Mouse (Mus musculus): ENCODE measurements around the gene Raet1e. TPM values are rescaled to one million over a fixed set of nuclear protein-coding genes. Genes with fewer than 3 reads are reported as not detected.
"Not testable (repeated sequence)": the region's sequence is repeated elsewhere in the genome, so short reads cannot be mapped to it uniquely, and the experiment has no call there.

The Raet1e gene
- polyA plus RNA-seq, 1 experiment from 2014 or later, result 6.8 TPM

DNA sequence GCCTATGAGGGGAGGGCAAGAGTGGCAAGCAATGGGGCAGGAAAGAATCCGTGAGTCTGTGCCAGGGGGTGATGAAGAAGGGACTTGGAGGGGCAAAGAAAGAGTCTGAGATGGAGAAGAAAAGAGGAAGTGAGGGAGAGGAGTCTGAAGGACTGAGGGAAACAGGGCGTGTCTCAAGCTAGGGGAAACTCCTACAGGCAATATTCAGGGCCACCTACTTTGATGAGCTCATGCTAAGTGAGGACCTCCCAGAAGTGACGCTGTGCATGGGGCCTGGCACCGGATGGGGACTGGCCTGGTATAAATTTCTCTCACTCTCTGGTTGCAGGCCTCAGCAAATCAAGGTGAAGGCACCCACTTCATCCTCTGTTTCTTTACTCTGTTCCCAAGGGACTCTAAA, 148.1 kb downstream of the Raet1e start:
- ATAC-seq (replicated peaks; ENCODE audit: low FRiP score, low read depth) (no peak), DNase-seq (ENCODE audit: low spot score) (no peak)
- WGBS, result 38% methylated on average over 4 of the region's 4 CpGs

DNA sequence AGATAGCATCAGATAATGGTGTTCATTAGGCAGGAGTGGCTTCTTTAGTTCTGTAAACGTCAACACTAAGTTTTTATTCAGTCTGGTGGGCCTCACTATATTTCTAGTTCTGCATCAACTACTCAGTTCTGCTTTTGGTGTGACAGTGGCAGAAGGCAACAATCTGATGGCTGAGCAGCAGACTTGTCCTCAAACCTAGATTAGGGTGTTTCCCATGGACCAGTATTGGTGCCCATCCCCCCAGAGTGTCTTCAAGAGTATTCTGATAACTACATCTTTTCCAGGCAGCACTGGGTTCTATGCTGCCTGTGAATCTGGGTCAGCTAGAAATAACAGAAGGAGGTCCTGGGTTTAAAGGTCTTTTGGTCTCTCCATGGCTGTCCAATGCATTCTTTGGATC, 149.9 kb downstream of the Raet1e start:
- no peak for ATAC-seq (replicated peaks; ENCODE audit: low FRiP score, low read depth)
- Histone ChIP-seq H3K4me3 (replicated peaks; ENCODE audit: low read depth, low read length) (no peak overlapping the region), H3K36me3 (ENCODE audit: insufficient read depth, low read length) (no peaks in the 10 kb centered on the region), H3K9ac (ENCODE audit: low read depth, low read length) (no peak overlapping the region), H3K27ac (no peak overlapping the region), H3K27me3 (ENCODE audit: insufficient read depth, low read length) (no peaks in the 10 kb centered on the region), H3K9me3 (replicated peaks; ENCODE audit: low read length) (no peaks in the 10 kb centered on the region), H3K4me2 (ENCODE audit: low read length) (no peak overlapping the region), H3K4me1 (replicated peaks; ENCODE audit: insufficient read depth, low read length) (no peaks in the 10 kb centered on the region)
- TF ChIP-seq CTCF (IDR thresholded peaks at IDR 0.05; ENCODE audit: low read depth), result no peak
- 79% methylated on average over 1 of the region's 1 CpGs for WGBS
- DNase-seq (ENCODE audit: low spot score), result no peak

More for the DNA sequence above, 148.1 kb downstream of the Raet1e start:
- no peak overlapping the region for H3K4me2 ChIP-seq (ENCODE audit: low read length)
- no peak for TF ChIP-seq CTCF (IDR thresholded peaks at IDR 0.05; ENCODE audit: low read depth)
- H3K4me1 ChIP-seq (replicated peaks; ENCODE audit: insufficient read depth, low read length), result no peaks in the 10 kb centered on the region
- no peaks in the 10 kb centered on the region for H3K9me3 ChIP-seq (replicated peaks; ENCODE audit: low read length)
- H3K27me3 ChIP-seq (ENCODE audit: insufficient read depth, low read length), result no peaks in the 10 kb centered on the region
- no peak overlapping the region for H3K9ac ChIP-seq (ENCODE audit: low read depth, low read length)
- no peak overlapping the region for H3K4me3 ChIP-seq (replicated peaks; ENCODE audit: low read depth, low read length)
- H3K27ac ChIP-seq, result no peak overlapping the region
- H3K36me3 ChIP-seq (ENCODE audit: insufficient read depth, low read length), result no peaks in the 10 kb centered on the region

DNA sequence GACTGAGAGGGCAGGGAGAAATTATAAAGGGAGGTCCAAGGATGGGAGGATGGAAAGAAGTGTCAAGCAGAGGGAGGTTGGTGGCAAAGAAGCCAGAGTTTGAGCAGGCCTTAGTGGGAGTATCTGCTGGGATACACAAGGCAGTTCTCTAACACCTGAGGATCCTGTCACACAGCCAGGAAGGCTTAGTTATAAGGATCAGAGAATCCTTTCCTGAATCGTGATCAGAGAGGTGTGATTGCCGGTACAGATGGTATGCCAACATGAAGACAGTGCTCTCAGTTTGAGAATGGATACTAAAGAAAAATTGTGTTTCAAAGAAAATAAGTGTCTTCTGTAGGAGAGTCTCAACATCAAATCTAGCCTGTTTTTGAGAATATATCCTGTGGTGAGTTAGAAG, 164.5 kb downstream of the Raet1e start:
- H3K9me3 ChIP-seq (replicated peaks; ENCODE audit: low read length), result no peaks in the 10 kb centered on the region
- H3K27ac ChIP-seq, result no peak overlapping the region
- DNase-seq (ENCODE audit: low spot score) (no peak), ATAC-seq (replicated peaks; ENCODE audit: low FRiP score, low read depth) (no peak)
- no peak overlapping the region for H3K9ac ChIP-seq (ENCODE audit: low read depth, low read length)
- H3K36me3 ChIP-seq (ENCODE audit: insufficient read depth, low read length), result no peaks in the 10 kb centered on the region
- no peak overlapping the region for H3K4me2 ChIP-seq (ENCODE audit: low read length)
- H3K27me3 ChIP-seq (ENCODE audit: insufficient read depth, low read length), result no peaks in the 10 kb centered on the region
- TF ChIP-seq CTCF (IDR thresholded peaks at IDR 0.05; ENCODE audit: low read depth), result no peak
- H3K4me3 ChIP-seq (replicated peaks; ENCODE audit: low read depth, low read length), result no peak overlapping the region
- H3K4me1 ChIP-seq (replicated peaks; ENCODE audit: insufficient read depth, low read length), result no peaks in the 10 kb centered on the region
- WGBS, result 92% methylated on average over 2 of the region's 2 CpGs

DNA sequence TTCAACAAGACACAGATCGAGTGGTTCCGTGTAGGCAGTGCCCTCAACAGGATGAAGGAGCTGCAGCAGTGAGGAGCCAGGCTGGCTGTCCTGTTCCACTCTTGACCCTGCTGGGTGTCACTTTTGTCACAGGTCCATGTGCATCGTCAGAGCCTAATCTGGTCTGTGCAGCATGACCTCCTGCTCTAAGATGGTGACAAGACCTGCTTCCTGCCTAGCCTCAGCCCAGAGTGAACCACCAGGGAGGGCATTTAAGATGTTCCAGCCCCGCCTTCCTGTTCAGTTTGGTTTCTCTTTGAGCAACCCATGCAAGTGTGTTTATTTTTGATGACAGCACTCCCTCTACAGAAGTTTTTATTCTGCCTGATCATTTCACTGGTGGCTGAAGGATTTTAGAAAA, 187.4 kb downstream of the Raet1e start:
- H3K4me1 ChIP-seq (replicated peaks; ENCODE audit: insufficient read depth, low read length); H3K36me3 ChIP-seq (ENCODE audit: insufficient read depth, low read length); ATAC-seq (replicated peaks; ENCODE audit: low FRiP score, low read depth); DNase-seq (ENCODE audit: low spot score); H3K9me3 ChIP-seq (replicated peaks; ENCODE audit: low read length); H3K4me3 ChIP-seq (replicated peaks; ENCODE audit: low read depth, low read length); H3K4me2 ChIP-seq (ENCODE audit: low read length); H3K9ac ChIP-seq (ENCODE audit: low read depth, low read length); H3K27me3 ChIP-seq (ENCODE audit: insufficient read depth, low read length); H3K27ac ChIP-seq: not testable (repeated sequence)
- 79% methylated on average over 4 of the region's 4 CpGs for WGBS

DNA sequence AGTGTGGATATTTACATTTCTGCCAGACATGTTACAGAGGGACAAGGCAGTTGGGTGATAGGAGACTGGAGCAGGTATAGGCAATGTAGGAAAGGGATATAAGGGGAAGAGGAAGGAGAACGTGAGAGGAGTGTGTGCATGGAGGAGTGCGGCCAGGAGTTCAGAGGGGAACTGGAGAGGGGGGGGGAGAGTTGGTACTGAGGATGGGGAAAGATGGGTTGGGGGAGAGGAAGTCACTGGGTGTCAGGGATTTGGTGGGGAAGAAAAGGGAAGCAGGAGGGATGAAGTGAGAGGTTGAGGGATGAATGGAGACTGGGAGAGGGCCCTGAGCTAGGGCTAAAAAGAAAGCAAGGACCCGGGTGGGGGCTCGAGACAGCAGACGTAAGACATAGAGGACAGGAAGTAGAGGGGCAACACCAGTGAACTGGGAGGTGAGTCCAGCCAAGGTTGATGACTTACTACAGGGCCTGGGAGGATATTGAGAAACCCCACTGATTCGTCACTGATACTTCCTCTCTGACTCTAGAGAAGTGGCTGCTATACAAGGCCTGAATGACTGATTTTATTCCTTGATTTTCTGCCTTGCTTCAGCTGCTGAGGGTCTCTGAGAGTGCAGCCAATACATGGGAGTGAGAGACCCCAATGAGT, 195.3 kb downstream of the Raet1e start:
- WGBS, result 74% methylated on average over 6 of the region's 6 CpGs
- ATAC-seq (replicated peaks; ENCODE audit: low FRiP score, low read depth), result not testable (repeated sequence)

DNA sequence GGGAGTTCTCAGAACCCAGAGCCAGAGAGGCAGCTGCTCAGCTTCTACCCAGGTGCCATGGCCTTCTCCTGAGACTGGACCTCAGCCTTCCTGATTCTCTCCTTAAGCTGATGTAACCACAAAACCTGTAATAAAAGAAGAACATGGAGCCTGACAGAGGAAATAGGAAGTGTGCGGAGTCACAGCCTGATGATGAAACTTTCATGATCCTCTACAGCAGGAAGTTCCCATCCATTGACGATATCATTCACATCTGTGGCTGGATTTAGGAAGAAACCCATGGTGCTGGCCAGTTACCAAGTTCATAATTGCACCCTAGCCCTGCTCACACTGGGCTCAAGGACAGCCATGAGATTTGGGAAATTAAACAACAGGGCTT, 195.8 kb downstream of the Raet1e start:
- ATAC-seq (replicated peaks; ENCODE audit: low FRiP score, low read depth), result not testable (repeated sequence)

More for the DNA sequence above, 195.3 kb downstream of the Raet1e start:
- not testable (repeated sequence) for H3K9me3 ChIP-seq (replicated peaks; ENCODE audit: low read length); H3K4me2 ChIP-seq (ENCODE audit: low read length); H3K27ac ChIP-seq; H3K4me3 ChIP-seq (replicated peaks; ENCODE audit: low read depth, low read length); DNase-seq (ENCODE audit: low spot score); H3K36me3 ChIP-seq (ENCODE audit: insufficient read depth, low read length); H3K27me3 ChIP-seq (ENCODE audit: insufficient read depth, low read length); H3K4me1 ChIP-seq (replicated peaks; ENCODE audit: insufficient read depth, low read length); H3K9ac ChIP-seq (ENCODE audit: low read depth, low read length)

DNA sequence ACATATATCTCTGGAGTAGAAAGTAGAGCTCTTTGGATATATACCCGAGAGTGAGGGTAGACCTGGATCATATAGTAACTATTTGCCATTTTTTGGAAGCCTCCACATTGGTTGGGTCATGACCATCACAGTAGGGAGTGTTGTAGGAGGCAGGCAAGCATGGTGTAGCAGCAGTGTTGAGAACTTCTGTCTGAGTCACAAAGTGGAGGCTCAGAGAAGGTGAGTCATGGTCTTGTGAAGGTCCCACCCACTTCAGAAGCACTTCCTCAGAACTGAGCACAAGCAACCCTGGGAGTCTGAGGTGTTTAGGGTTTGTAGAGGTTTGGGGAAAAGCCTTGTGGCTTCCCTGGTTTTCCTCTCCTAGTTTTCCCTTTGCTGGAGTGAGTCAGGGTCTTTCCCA, 199.0 kb downstream of the Raet1e start:
- not testable (repeated sequence) for H3K27me3 ChIP-seq (ENCODE audit: insufficient read depth, low read length); H3K9ac ChIP-seq (ENCODE audit: low read depth, low read length); ATAC-seq (replicated peaks; ENCODE audit: low FRiP score, low read depth); H3K4me1 ChIP-seq (replicated peaks; ENCODE audit: insufficient read depth, low read length); H3K36me3 ChIP-seq (ENCODE audit: insufficient read depth, low read length); H3K4me3 ChIP-seq (replicated peaks; ENCODE audit: low read depth, low read length); DNase-seq (ENCODE audit: low spot score); H3K9me3 ChIP-seq (replicated peaks; ENCODE audit: low read length); H3K4me2 ChIP-seq (ENCODE audit: low read length); H3K27ac ChIP-seq
- WGBS, result 82% methylated on average over 1 of the region's 1 CpGs

More for the DNA sequence above, 195.8 kb downstream of the Raet1e start:
- not testable (repeated sequence) for H3K27me3 ChIP-seq (ENCODE audit: insufficient read depth, low read length); H3K4me1 ChIP-seq (replicated peaks; ENCODE audit: insufficient read depth, low read length); H3K27ac ChIP-seq; H3K9ac ChIP-seq (ENCODE audit: low read depth, low read length); H3K9me3 ChIP-seq (replicated peaks; ENCODE audit: low read length); H3K4me2 ChIP-seq (ENCODE audit: low read length); DNase-seq (ENCODE audit: low spot score); H3K36me3 ChIP-seq (ENCODE audit: insufficient read depth, low read length); H3K4me3 ChIP-seq (replicated peaks; ENCODE audit: low read depth, low read length)
- WGBS, result 83% methylated on average over 2 of the region's 2 CpGs

DNA sequence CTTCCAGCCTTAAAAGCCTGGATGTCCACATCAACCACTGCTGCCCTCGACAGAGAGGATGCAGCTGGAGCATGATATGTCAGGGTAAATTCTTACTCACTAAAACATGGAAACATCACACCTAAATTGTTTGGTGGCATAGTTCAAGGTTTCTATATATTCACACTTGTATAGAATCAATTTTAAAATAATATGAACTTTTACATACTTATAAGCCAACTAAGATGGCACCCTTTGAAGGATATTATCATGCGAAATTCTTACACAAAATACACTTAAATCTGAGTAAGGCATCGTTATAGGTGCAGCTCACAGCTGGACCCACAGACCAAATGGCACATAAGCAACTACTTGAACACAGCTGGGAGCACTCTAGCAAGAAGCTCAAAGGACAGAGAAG, 201.9 kb downstream of the Raet1e start, which contains the start of gene Raet1d:
Gene Raet1d (plus strand): TSS at position 301 of the 400 bp plus-strand sequence.
- H3K9ac ChIP-seq (ENCODE audit: low read depth, low read length); H3K9me3 ChIP-seq (replicated peaks; ENCODE audit: low read length); H3K36me3 ChIP-seq (ENCODE audit: insufficient read depth, low read length); H3K4me1 ChIP-seq (replicated peaks; ENCODE audit: insufficient read depth, low read length); DNase-seq (ENCODE audit: low spot score); H3K27ac ChIP-seq; ATAC-seq (replicated peaks; ENCODE audit: low FRiP score, low read depth); H3K4me3 ChIP-seq (replicated peaks; ENCODE audit: low read depth, low read length); H3K4me2 ChIP-seq (ENCODE audit: low read length); H3K27me3 ChIP-seq (ENCODE audit: insufficient read depth, low read length): not testable (repeated sequence)
- WGBS, result 77% methylated on average over 3 of the region's 3 CpGs

DNA sequence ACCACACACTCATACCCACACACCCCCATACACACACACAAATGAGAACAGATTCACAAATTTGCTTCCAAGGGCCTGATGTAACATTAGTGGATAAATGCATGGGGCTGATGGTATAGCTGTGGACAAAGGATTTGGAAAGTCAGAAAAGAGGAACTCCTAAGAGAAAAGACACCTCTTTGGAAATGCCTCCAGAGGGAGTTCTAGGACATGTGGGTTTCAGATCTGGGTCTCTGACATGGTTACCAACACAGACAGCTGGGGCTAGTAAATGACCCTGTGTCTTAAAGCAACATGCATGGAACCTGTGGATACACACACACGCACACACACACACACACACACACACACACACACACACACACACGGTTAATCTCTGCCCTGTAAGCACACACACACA, 202.6 kb downstream of the Raet1e start:
- ATAC-seq (replicated peaks; ENCODE audit: low FRiP score, low read depth); DNase-seq (ENCODE audit: low spot score); H3K4me2 ChIP-seq (ENCODE audit: low read length); H3K4me1 ChIP-seq (replicated peaks; ENCODE audit: insufficient read depth, low read length); H3K9ac ChIP-seq (ENCODE audit: low read depth, low read length); H3K27ac ChIP-seq; H3K36me3 ChIP-seq (ENCODE audit: insufficient read depth, low read length); H3K4me3 ChIP-seq (replicated peaks; ENCODE audit: low read depth, low read length); H3K9me3 ChIP-seq (replicated peaks; ENCODE audit: low read length); H3K27me3 ChIP-seq (ENCODE audit: insufficient read depth, low read length): not testable (repeated sequence)
- WGBS, result 31% methylated on average over 2 of the region's 2 CpGs
